Mouse (Mus musculus) CD8-positive naive resting alpha-beta T cell, adult 57 days (primary cell): ENCODE data around the gene 9230110F15Rik. TPM values are rescaled to one million over a fixed set of nuclear protein-coding genes. Genes with fewer than 3 reads are reported as not detected.

Experiments used
- total RNA-seq: library from RNA; stranded (reverse); gene quantifications from one replicate; pipeline ENCODE4 v1.2.4, GENCODE M21; 2023

9230110F15Rik gene
- not detected for total RNA-seq

GRCm38 (mm10) chr9:35844050-35844449 is at the start of gene 9230110F15Rik:
TSS of gene 9230110F15Rik (minus strand) at chr9:35844150.

DNA sequence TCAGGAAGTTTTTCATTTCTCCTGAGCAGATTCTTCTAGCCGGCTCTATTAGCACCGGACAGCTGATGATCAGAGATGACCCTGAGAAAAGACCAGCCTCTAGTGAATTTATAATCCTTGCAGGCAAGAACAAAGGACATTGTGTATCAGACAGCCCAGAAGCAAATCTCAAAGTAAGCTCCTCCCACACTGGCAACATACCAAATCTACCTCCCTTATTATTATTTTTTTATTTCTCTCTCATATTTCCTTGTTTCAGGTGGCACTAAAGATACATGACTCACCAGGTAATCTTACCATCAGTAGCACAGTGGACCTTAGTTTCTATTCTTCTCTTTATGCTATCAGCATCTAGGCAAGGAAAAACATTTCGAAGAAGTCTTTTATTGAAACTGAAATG is 53.9 kb downstream of the 9230110F15Rik start, which contains the start of the genes Gm27235 and D730048I06Rik:
TSS of gene Gm27235 (minus strand) at position 101 of the 400 bp plus-strand sequence.
TSS of gene D730048I06Rik (minus strand) at position 112 of the 400 bp plus-strand sequence.

Other genes with a start within 250 kb of the 9230110F15Rik start
- gene Pate4, start 232.2 kb downstream of the 9230110F15Rik start, total RNA-seq = not detected
- gene Pate3, start 195.9 kb downstream of the 9230110F15Rik start, total RNA-seq = not detected
- not detected for gene Pate1, start 156.8 kb downstream of the 9230110F15Rik start, total RNA-seq
- not detected for gene Gm17677, start 103.1 kb downstream of the 9230110F15Rik start, total RNA-seq
- gene Gm17727, start 66.0 kb downstream of the 9230110F15Rik start, total RNA-seq = not detected
- gene Gm27235, start 54.0 kb downstream of the 9230110F15Rik start, total RNA-seq = not detected
- not detected for gene D730048I06Rik, start 54.0 kb downstream of the 9230110F15Rik start, total RNA-seq
- gene 9230113P08Rik, start 64.3 kb upstream of the 9230110F15Rik start, total RNA-seq = not detected